Comparison of ENCODE assay signal across 22 mouse cellular contexts in genomic region chr9:84569533-84569932, GRCm38 (mm10).
DNase-seq lines count a peak whose midpoint lies in the region; ATAC-seq and TF ChIP-seq lines count a peak whose summit lies in the region.
"Had no signal": no experiment of that assay in that cellular context is flagged by ENCODE, and none has a peak within 500 bp of the region (broad histone marks: within the 10 kb centered on the region; RNA-seq: fewer than 3 reads in every experiment).

No protein-coding gene starts in this region.

- H3K27me3 ChIP-seq in heart, embryonic 16.5 days (ENCODE audit: control insufficient read depth, insufficient read depth, low read length): no peaks in the 10 kb centered on the region
- H3K27me3 ChIP-seq in lung, postnatal 0 days (replicated peaks; ENCODE audit: insufficient read depth, low read length): no peaks in the 10 kb centered on the region
- no peaks in the 10 kb centered on the region for H3K27me3 ChIP-seq in stomach, postnatal 0 days (ENCODE audit: control insufficient read depth, insufficient read depth, low read length)
- H3K27me3 ChIP-seq: embryonic facial prominence, embryonic 15.5 days; heart, embryonic 12.5 days; hindbrain, embryonic 13.5 days had no signal

- no peak overlapping the region for H3K4me3 ChIP-seq in heart, embryonic 16.5 days (ENCODE audit: low read length)
- H3K4me3 ChIP-seq in lung, postnatal 0 days (ENCODE audit: low read depth, low read length): no peak overlapping the region
- H3K4me3 ChIP-seq in stomach, postnatal 0 days (ENCODE audit: low read depth, low read length): no peak overlapping the region
- H3K4me3 ChIP-seq: embryonic facial prominence, embryonic 15.5 days; erythroblast, embryonic 14.5 days; forebrain, embryonic 10.5 days; heart, adult 2 months; heart, embryonic 12.5 days; hindbrain, embryonic 13.5 days had no signal

- WGBS in heart, embryonic 16.5 days: 23% methylated on average over 3 of the region's 3 CpGs
- 33% methylated on average over 3 of the region's 3 CpGs for WGBS in lung, postnatal 0 days
- 29% methylated on average over 3 of the region's 3 CpGs for WGBS in stomach, postnatal 0 days

- ATAC-seq in heart, embryonic 16.5 days (replicated peaks; ENCODE audit: extremely low read depth, insufficient read depth, low FRiP score): peak; percentile 52; the same call in 1 of the 2 replicates
- ATAC-seq in lung, postnatal 0 days: peak; percentile 86
- peak; percentile 69 for ATAC-seq in stomach, postnatal 0 days (ENCODE audit: low FRiP score, low TSS enrichment)
- ATAC-seq: forebrain, embryonic 14.5 days; hindbrain, postnatal 0 days had no signal

- H3K9me3 ChIP-seq in heart, embryonic 16.5 days (replicated peaks; ENCODE audit: control insufficient read depth, low read length): no peaks in the 10 kb centered on the region
- H3K9me3 ChIP-seq in lung, postnatal 0 days (ENCODE audit: low read length): no peaks in the 10 kb centered on the region
- H3K9me3 ChIP-seq in stomach, postnatal 0 days (ENCODE audit: control insufficient read depth, low read length): no peaks in the 10 kb centered on the region
- H3K9me3 ChIP-seq: embryonic facial prominence, embryonic 15.5 days; forebrain, embryonic 10.5 days; heart, embryonic 12.5 days; hindbrain, embryonic 13.5 days had no signal

- H3K4me2 ChIP-seq in heart, embryonic 16.5 days (ENCODE audit: low read depth, low read length): no peak overlapping the region; the same call in 1 of the 2 replicates
- H3K4me2 ChIP-seq in lung, postnatal 0 days (replicated peaks; ENCODE audit: low read depth, low read length): no peak overlapping the region
- no peak overlapping the region for H3K4me2 ChIP-seq in stomach, postnatal 0 days (replicated peaks; ENCODE audit: low read depth)
- H3K4me2 ChIP-seq: embryonic facial prominence, embryonic 15.5 days; heart, embryonic 12.5 days; hindbrain, embryonic 13.5 days had no signal

- H3K9ac ChIP-seq in heart, embryonic 16.5 days (ENCODE audit: low read length): no peak overlapping the region
- H3K9ac ChIP-seq in lung, postnatal 0 days (replicated peaks; ENCODE audit: low read depth): no peak overlapping the region
- H3K9ac ChIP-seq in stomach, postnatal 0 days (ENCODE audit: low read length): no peak overlapping the region
- H3K9ac ChIP-seq: embryonic facial prominence, embryonic 15.5 days; heart, embryonic 12.5 days; hindbrain, embryonic 13.5 days had no signal

- DNase-seq in heart, postnatal 4 days: no peak
- peak; percentile 88 for DNase-seq in lung, postnatal 0 days (ENCODE audit: low spot score)
- no peak for DNase-seq in lung, postnatal 4 days
- DNase-seq in adipocyte (ENCODE audit: low spot score): peak; percentile 26
- no peak for DNase-seq in stomach, postnatal 0 days (ENCODE audit: low spot score)
- no peak for DNase-seq in thymus, postnatal 0 days (ENCODE audit: low spot score)
- DNase-seq in gastrocnemius, postnatal 25 days: no peak
- DNase-seq: adrenal gland, postnatal 10 days; cerebellum, adult 18-20 months; cerebellum, postnatal 10 days; embryo, embryonic 11 days; gastrocnemius, postnatal 10 days; heart, adult 2 months; heart, postnatal 10 days had no signal

- peak; percentile 80 for TF ChIP-seq EP300 in lung, postnatal 0 days (IDR thresholded peaks at IDR 0.05)
- TF ChIP-seq EP300 in stomach, postnatal 0 days (optimal IDR thresholded peaks at IDR 0.05): no peak

- H3K36me3 ChIP-seq in heart, embryonic 16.5 days (ENCODE audit: control insufficient read depth, insufficient read depth): no peaks in the 10 kb centered on the region
- no peaks in the 10 kb centered on the region for H3K36me3 ChIP-seq in lung, postnatal 0 days (ENCODE audit: insufficient read depth, low read length)
- no peaks in the 10 kb centered on the region for H3K36me3 ChIP-seq in stomach, postnatal 0 days (ENCODE audit: control insufficient read depth, insufficient read depth, low read length)
- H3K36me3 ChIP-seq: embryonic facial prominence, embryonic 15.5 days; forebrain, embryonic 10.5 days; heart, embryonic 12.5 days; hindbrain, embryonic 13.5 days had no signal

- H3K27ac ChIP-seq in heart, embryonic 16.5 days (ENCODE audit: low read length): no peak overlapping the region
- H3K27ac ChIP-seq in lung, postnatal 0 days (ENCODE audit: low read length): no peak overlapping the region
- no peak overlapping the region for H3K27ac ChIP-seq in stomach, postnatal 0 days (replicated peaks)
- H3K27ac ChIP-seq: embryonic facial prominence, embryonic 15.5 days; forebrain, embryonic 10.5 days; heart, adult 2 months; hindbrain, embryonic 13.5 days; hindbrain, postnatal 0 days had no signal

- no peak for TF ChIP-seq CTCF in lung, postnatal 0 days (IDR thresholded peaks at IDR 0.05)
- no peak for TF ChIP-seq CTCF in stomach, postnatal 0 days (IDR thresholded peaks at IDR 0.05; ENCODE audit: low read depth)

- H3K4me1 ChIP-seq in heart, embryonic 16.5 days (ENCODE audit: control insufficient read depth, insufficient read depth, low read length): 0 out of 2 replicates have a peak, but pooled peaks cover 3% of the 10 kb centered on the region
- no peaks in the 10 kb centered on the region for H3K4me1 ChIP-seq in lung, postnatal 0 days (ENCODE audit: insufficient read depth, low read depth, low read length)
- no peaks in the 10 kb centered on the region for H3K4me1 ChIP-seq in stomach, postnatal 0 days (replicated peaks; ENCODE audit: control insufficient read depth, insufficient read depth)
- H3K4me1 ChIP-seq: embryonic facial prominence, embryonic 15.5 days; forebrain, embryonic 10.5 days; hindbrain, embryonic 13.5 days had no signal

Comparison
In these comparisons a context has a peak if more than half of its experiments do, and no peak if none do; other contexts are left out.
1. DNase-seq: peak in lung, postnatal 0 days (single experiment) and adipocyte (single experiment); none in heart, postnatal 4 days (single experiment), lung, postnatal 4 days (0 of 2), stomach, postnatal 0 days (single experiment), thymus, postnatal 0 days (single experiment) and gastrocnemius, postnatal 25 days (single experiment).
2. Peak in every context shown above with its lines, with median percentiles within 50 percentile points of each other: ATAC-seq.